23 mouse cellular contexts compared by ENCODE assay signal in genomic region chr3:116409486-116409885, GRCm38 (mm10). TPM values are rescaled to one million over a fixed set of nuclear protein-coding genes. Genes with fewer than 3 reads are reported as not detected.
DNase-seq lines count a peak whose midpoint lies in the region; ATAC-seq lines count a peak whose summit lies in the region.
"Had no signal": no experiment of that assay in that cellular context is flagged by ENCODE, and none has a peak within 500 bp of the region (broad histone marks: within the 10 kb centered on the region; RNA-seq: fewer than 3 reads in every experiment).

No protein-coding gene starts in this region.

- no peak for DNase-seq in frontal cortex, postnatal 25 days (ENCODE audit: low spot score in 2 of 2)
- no peak for DNase-seq in heart, postnatal 10 days
- DNase-seq in kidney, postnatal 4 days = no peak
- DNase-seq: adrenal gland, postnatal 10 days; cerebellum, adult 18-20 months; lung, adult 18-20 months; lung, postnatal 4 days; right cerebral cortex, adult 18-20 months; right cerebral cortex, postnatal 4 days; thymus, adult 18-20 months; thymus, postnatal 36 days had no signal

- H3K9me3 ChIP-seq in heart, embryonic 13.5 days = no peaks in the 10 kb centered on the region
- H3K9me3 ChIP-seq in kidney, embryonic 16.5 days (ENCODE audit: low read length) = no peaks in the 10 kb centered on the region
- no peaks in the 10 kb centered on the region for H3K9me3 ChIP-seq in limb, embryonic 13.5 days
- H3K9me3 ChIP-seq: forebrain, embryonic 10.5 days; hindbrain, embryonic 10.5 days; intestine, embryonic 15.5 days; liver, embryonic 12.5 days; midbrain, embryonic 15.5 days; stomach, embryonic 15.5 days had no signal

- H3K4me1 ChIP-seq in heart, embryonic 13.5 days = peaks cover 45% of the 10 kb centered on the region
- H3K4me1 ChIP-seq in kidney, embryonic 16.5 days (ENCODE audit: insufficient read depth, low read length) = peaks cover 44% of the 10 kb centered on the region
- peaks cover 39% of the 10 kb centered on the region for H3K4me1 ChIP-seq in limb, embryonic 13.5 days

- intact Hi-C loops in heart, postnatal 10 days (cut with DNase I) = no loop called here

- peak; percentile 65 for ATAC-seq in frontal cortex, adult (ENCODE audit: low TSS enrichment)
- no peak for ATAC-seq in heart, embryonic 13.5 days (ENCODE audit: extremely low read depth, insufficient number of reproducible peaks, low FRiP score, low TSS enrichment)
- ATAC-seq in kidney, embryonic 16.5 days (ENCODE audit: low FRiP score, low TSS enrichment) = peak; percentile 35; the same call in 1 of the 2 replicates
- ATAC-seq in limb, embryonic 13.5 days (ENCODE audit: low FRiP score, low read depth) = 0 out of 2 replicates have a peak, but pooled peaks have one; percentile 37
- ATAC-seq: forebrain, embryonic 16.5 days; hindbrain, embryonic 16.5 days; intestine, embryonic 15.5 days; liver, embryonic 12.5 days; midbrain, embryonic 15.5 days had no signal

- 0 out of 2 replicates have a peak overlapping the region, but pooled peaks have one; percentile 24 for H3K27ac ChIP-seq in heart, embryonic 13.5 days (replicated peaks)
- peak overlapping the region; percentile 12; the same call in 1 of the 2 replicates for H3K27ac ChIP-seq in kidney, embryonic 16.5 days (ENCODE audit: low read length)
- no peak overlapping the region for H3K27ac ChIP-seq in limb, embryonic 13.5 days
- H3K27ac ChIP-seq: forebrain, embryonic 10.5 days; hindbrain, embryonic 10.5 days; intestine, embryonic 15.5 days; liver, embryonic 12.5 days; midbrain, embryonic 15.5 days had no signal

- no peaks in the 10 kb centered on the region for H3K36me3 ChIP-seq in heart, embryonic 13.5 days
- no peaks in the 10 kb centered on the region for H3K36me3 ChIP-seq in kidney, embryonic 16.5 days (ENCODE audit: insufficient read depth, low read length)
- H3K36me3 ChIP-seq in limb, embryonic 13.5 days = no peaks in the 10 kb centered on the region; the same call in 1 of the 2 replicates
- H3K36me3 ChIP-seq: intestine, embryonic 15.5 days; midbrain, embryonic 15.5 days; stomach, embryonic 15.5 days had no signal

- peak overlapping the region; percentile 58 for H3K4me2 ChIP-seq in heart, embryonic 13.5 days
- H3K4me2 ChIP-seq in kidney, embryonic 16.5 days (replicated peaks; ENCODE audit: low read depth, low read length) = no peak overlapping the region
- H3K4me2 ChIP-seq in limb, embryonic 13.5 days (replicated peaks) = peak overlapping the region; percentile 15; the same call in 1 of the 2 replicates
- H3K4me2 ChIP-seq: intestine, embryonic 15.5 days; liver, embryonic 12.5 days; midbrain, embryonic 15.5 days; stomach, embryonic 15.5 days had no signal

- H3K4me3 ChIP-seq in heart, embryonic 13.5 days = no peak overlapping the region; the same call in 1 of the 2 replicates
- no peak overlapping the region for H3K4me3 ChIP-seq in kidney, embryonic 16.5 days (ENCODE audit: low read length)
- H3K4me3 ChIP-seq in limb, embryonic 13.5 days = no peak overlapping the region
- H3K4me3 ChIP-seq: forebrain, embryonic 10.5 days; hindbrain, embryonic 10.5 days; intestine, embryonic 15.5 days; liver, embryonic 12.5 days; midbrain, embryonic 15.5 days; stomach, embryonic 15.5 days had no signal

- 36% methylated on average over 8 of the region's 8 CpGs for WGBS in heart, embryonic 13.5 days
- 32% methylated on average over 8 of the region's 8 CpGs for WGBS in kidney, embryonic 16.5 days
- WGBS in limb, embryonic 13.5 days = 41% methylated on average over 8 of the region's 8 CpGs

- H3K27me3 ChIP-seq in heart, embryonic 13.5 days (replicated peaks) = no peaks in the 10 kb centered on the region
- no peaks in the 10 kb centered on the region for H3K27me3 ChIP-seq in kidney, embryonic 16.5 days (ENCODE audit: insufficient read depth, low read length)
- no peaks in the 10 kb centered on the region for H3K27me3 ChIP-seq in limb, embryonic 13.5 days
- H3K27me3 ChIP-seq: intestine, embryonic 15.5 days; liver, embryonic 12.5 days; midbrain, embryonic 15.5 days; stomach, embryonic 15.5 days had no signal

- peak overlapping the region; percentile 61; the same call in 1 of the 2 replicates for H3K9ac ChIP-seq in heart, embryonic 13.5 days
- H3K9ac ChIP-seq in kidney, embryonic 16.5 days (replicated peaks; ENCODE audit: low read length) = 0 out of 2 replicates have a peak overlapping the region, but pooled peaks have one; percentile 18
- no peak overlapping the region for H3K9ac ChIP-seq in limb, embryonic 13.5 days
- H3K9ac ChIP-seq: intestine, embryonic 15.5 days; liver, embryonic 12.5 days; midbrain, embryonic 15.5 days; stomach, embryonic 15.5 days had no signal

RNA-seq across cellular contexts. Expression of gene Cdc14a, which starts 14.3 kb away (rescaled TPM):
- 3.6 and 3.9 TPM in 2 replicates for polyA plus RNA-seq in heart, embryonic 13.5 days (2015; fragmentation: Nextera tagmentation; extraction: Ambion mirVana)
- 1 to 10 TPM; 5.2 to 6.5 TPM for total RNA-seq in heart, postnatal 10 days (2021)
- polyA plus RNA-seq in kidney, embryonic 16.5 days (2015; fragmentation: Nextera tagmentation; extraction: Ambion mirVana) = 13.9 and 14.3 TPM in 2 replicates
- polyA plus RNA-seq in limb, embryonic 13.5 days (2015; fragmentation: Nextera tagmentation; extraction: Ambion mirVana) = 8.5 and 10.1 TPM in 2 replicates
